Mouse (Mus musculus): Measurements from ENCODE around the gene Armh1. TPM values are rescaled to one million over a fixed set of nuclear protein-coding genes. Genes with fewer than 3 reads are reported as not detected.

The Armh1 gene
- 0.32 and 0.47 TPM in 2 replicates for polyA plus RNA-seq (2016; fragmentation: Nextera tagmentation; extraction: Ambion mirVana)

- no peaks in the 10 kb centered on the region for H3K9me3 ChIP-seq
- WGBS: under 1% methylated on average over 41 of the region's 43 CpGs
Observed at GRCm38 (mm10) chr4:117251801-117252316, at the start of gene Armh1, which contains the start of gene Tmem53. Armh1 (minus strand) TSS chr4:117252125. Tmem53 (plus strand) TSS chr4:117251951.

GRCm38 (mm10) chr4:117299921-117300320 is 48.0 kb upstream of the Armh1 start:
- Histone ChIP-seq H3K4me3 (no peak overlapping the region), H3K4me1 (peaks cover 32% of the 10 kb centered on the region), H3K9ac (replicated peaks) (peak overlapping the region; percentile 20; the same call in 1 of the 2 replicates), H3K27ac (replicated peaks) (0 out of 2 replicates have a peak overlapping the region, but pooled peaks have one; percentile 20), H3K27me3 (peaks cover 90% of the 10 kb centered on the region), H3K9me3 (no peaks in the 10 kb centered on the region), H3K36me3 (no peaks in the 10 kb centered on the region), H3K4me2 (replicated peaks) (no peak overlapping the region)
- no peak for ATAC-seq (ENCODE audit: low FRiP score, low read depth)
- WGBS: 71% methylated on average over 10 of the region's 10 CpGs

More at GRCm38 (mm10) chr4:117251801-117252316, at the start of gene Armh1, which contains the start of gene Tmem53:
- peak within 1 kb of the TSS; percentile 59 for H3K4me2 ChIP-seq (replicated peaks)
- peaks cover 11% of the 10 kb centered on the region for H3K4me1 ChIP-seq
- H3K4me3 ChIP-seq: peak within 1 kb of the TSS; percentile 62
- peak within 1 kb of the TSS; percentile 71 for H3K27ac ChIP-seq (replicated peaks)
- no peaks in the 10 kb centered on the region for H3K36me3 ChIP-seq
- H3K27me3 ChIP-seq: peaks cover 17% of the 10 kb centered on the region; the same call in 1 of the 2 replicates
- H3K9ac ChIP-seq (replicated peaks): peak within 1 kb of the TSS; percentile 68
- peak; percentile 98 for ATAC-seq (ENCODE audit: low FRiP score, low read depth)

- H3K27me3 ChIP-seq: peaks cover 69% of the 10 kb centered on the region
- H3K4me1 ChIP-seq: peaks cover 13% of the 10 kb centered on the region
- ATAC-seq (ENCODE audit: low FRiP score, low read depth): no peak
- no peaks in the 10 kb centered on the region for H3K9me3 ChIP-seq
- H3K4me3 ChIP-seq: no peak overlapping the region
- H3K27ac ChIP-seq (replicated peaks): no peak overlapping the region
- no peak overlapping the region for H3K4me2 ChIP-seq (replicated peaks)
- WGBS: 83% methylated on average over 9 of the region's 9 CpGs
- no peaks in the 10 kb centered on the region for H3K36me3 ChIP-seq
- no peak overlapping the region for H3K9ac ChIP-seq (replicated peaks)
Observed at GRCm38 (mm10) chr4:117297819-117298218, 45.9 kb upstream of the Armh1 start.

GRCm38 (mm10) chr4:117296849-117297593 is 45.1 kb upstream of the Armh1 start:
- H3K4me1 ChIP-seq: peaks cover 8% of the 10 kb centered on the region; the same call in 1 of the 2 replicates
- no peak overlapping the region for H3K27ac ChIP-seq (replicated peaks)
- peaks cover 61% of the 10 kb centered on the region for H3K27me3 ChIP-seq
- H3K9me3 ChIP-seq: no peaks in the 10 kb centered on the region
- H3K4me3 ChIP-seq: no peak overlapping the region
- H3K36me3 ChIP-seq: no peaks in the 10 kb centered on the region
- ATAC-seq (ENCODE audit: low FRiP score, low read depth): no peak
- WGBS: 66% methylated on average over 19 of the region's 19 CpGs
- no peak overlapping the region for H3K4me2 ChIP-seq (replicated peaks)
- H3K9ac ChIP-seq (replicated peaks): no peak overlapping the region

- H3K4me3 ChIP-seq: no peak overlapping the region
- H3K27ac ChIP-seq (replicated peaks): no peak overlapping the region
- no peaks in the 10 kb centered on the region for H3K9me3 ChIP-seq
- peaks cover 29% of the 10 kb centered on the region for H3K4me1 ChIP-seq
- H3K36me3 ChIP-seq: peaks cover 8% of the 10 kb centered on the region
- WGBS: 93% methylated on average over 2 of the region's 2 CpGs
- H3K4me2 ChIP-seq (replicated peaks): no peak overlapping the region
- H3K9ac ChIP-seq (replicated peaks): no peak overlapping the region
- no peak for ATAC-seq (ENCODE audit: low FRiP score, low read depth)
- H3K27me3 ChIP-seq: peaks cover 26% of the 10 kb centered on the region
Observed at GRCm38 (mm10) chr4:117291696-117292095, 39.8 kb upstream of the Armh1 start.

- peaks cover 36% of the 10 kb centered on the region for H3K27me3 ChIP-seq
- H3K36me3 ChIP-seq: peaks cover 32% of the 10 kb centered on the region
- no peaks in the 10 kb centered on the region for H3K9me3 ChIP-seq
- peaks cover 54% of the 10 kb centered on the region for H3K4me1 ChIP-seq
- under 1% methylated on average over 65 of the region's 80 CpGs for WGBS
- H3K27ac ChIP-seq (replicated peaks): peak overlapping the region; percentile 95
- peak overlapping the region; percentile 65 for H3K4me2 ChIP-seq (replicated peaks)
- ATAC-seq (ENCODE audit: low FRiP score, low read depth): peak; percentile 86
- H3K9ac ChIP-seq (replicated peaks): peak overlapping the region; percentile 83
- peak overlapping the region; percentile 79 for H3K4me3 ChIP-seq
Observed at GRCm38 (mm10) chr4:117288927-117289801, 37.2 kb upstream of the Armh1 start.

- Histone ChIP-seq H3K36me3 (peaks cover 34% of the 10 kb centered on the region), H3K27ac (replicated peaks) (peak overlapping the region; percentile 95), H3K4me2 (replicated peaks) (peak overlapping the region; percentile 65), H3K4me3 (peak overlapping the region; percentile 79), H3K4me1 (peaks cover 62% of the 10 kb centered on the region), H3K9ac (replicated peaks) (peak overlapping the region; percentile 83), H3K27me3 (peaks cover 37% of the 10 kb centered on the region), H3K9me3 (no peaks in the 10 kb centered on the region)
- WGBS: 19% methylated on average over 25 of the region's 25 CpGs
- ATAC-seq (ENCODE audit: low FRiP score, low read depth): no peak
Observed at GRCm38 (mm10) chr4:117288277-117288926, 36.5 kb upstream of the Armh1 start.

GRCm38 (mm10) chr4:117284363-117284762 is 32.4 kb upstream of the Armh1 start:
- Histone ChIP-seq H3K9me3 (no peaks in the 10 kb centered on the region), H3K27ac (replicated peaks) (peak overlapping the region; percentile 85), H3K36me3 (peaks cover 47% of the 10 kb centered on the region), H3K4me1 (peaks cover 79% of the 10 kb centered on the region), H3K4me2 (replicated peaks) (peak overlapping the region; percentile 27; the same call in 1 of the 2 replicates), H3K9ac (replicated peaks) (no peak overlapping the region; the same call in 1 of the 2 replicates), H3K4me3 (no peak overlapping the region), H3K27me3 (peaks cover 69% of the 10 kb centered on the region)
- 30% methylated on average over 4 of the region's 4 CpGs for WGBS
- ATAC-seq (ENCODE audit: low FRiP score, low read depth): no peak

- Histone ChIP-seq H3K4me1 (peaks cover 83% of the 10 kb centered on the region), H3K4me2 (replicated peaks) (peak overlapping the region; percentile 27), H3K27ac (replicated peaks) (peak overlapping the region; percentile 85), H3K4me3 (no peak overlapping the region), H3K9ac (replicated peaks) (0 out of 2 replicates have a peak overlapping the region, but pooled peaks have one; percentile 32), H3K27me3 (peaks cover 77% of the 10 kb centered on the region), H3K9me3 (no peaks in the 10 kb centered on the region), H3K36me3 (peaks cover 55% of the 10 kb centered on the region)
- peak; percentile 73 for ATAC-seq (ENCODE audit: low FRiP score, low read depth)
- WGBS: 6% methylated on average over 22 of the region's 22 CpGs
Observed at GRCm38 (mm10) chr4:117283271-117284191, 31.6 kb upstream of the Armh1 start.

GRCm38 (mm10) chr4:117281090-117281845 is 29.3 kb upstream of the Armh1 start:
- Histone ChIP-seq H3K36me3 (peaks cover 65% of the 10 kb centered on the region), H3K9ac (replicated peaks) (no peak overlapping the region), H3K4me3 (no peak overlapping the region), H3K27me3 (peaks cover 84% of the 10 kb centered on the region), H3K9me3 (no peaks in the 10 kb centered on the region), H3K4me1 (peaks cover 64% of the 10 kb centered on the region), H3K4me2 (replicated peaks) (no peak overlapping the region), H3K27ac (replicated peaks) (peak overlapping the region; percentile 85; the same call in 1 of the 2 replicates)
- ATAC-seq (ENCODE audit: low FRiP score, low read depth): no peak
- 61% methylated on average over 19 of the region's 19 CpGs for WGBS
